Mouse (Mus musculus): ENCODE measurements around the gene Fbxo40.

- TF ChIP-seq GATA1 (IDR thresholded peaks at IDR 0.05; ENCODE audit: borderline replicate concordance, low read length), result no peak
- no peak for TF ChIP-seq FLI1 (IDR thresholded peaks at IDR 0.05; ENCODE audit: low read length)
Measured at GRCm38 (mm10) chr16:36925351-36925750, 64.9 kb downstream of the Fbxo40 start.

Measured in megakaryocyte, embryonic 14.5 days (primary cell).